Mouse (Mus musculus): ENCODE measurements at regions not wholly inside any gene's neighbourhood (a gene's known extent, or its start where the extent isn't known, plus 50 kb on each side); places are given as distances from the start of the nearest gene placed in this dataset.

DNA sequence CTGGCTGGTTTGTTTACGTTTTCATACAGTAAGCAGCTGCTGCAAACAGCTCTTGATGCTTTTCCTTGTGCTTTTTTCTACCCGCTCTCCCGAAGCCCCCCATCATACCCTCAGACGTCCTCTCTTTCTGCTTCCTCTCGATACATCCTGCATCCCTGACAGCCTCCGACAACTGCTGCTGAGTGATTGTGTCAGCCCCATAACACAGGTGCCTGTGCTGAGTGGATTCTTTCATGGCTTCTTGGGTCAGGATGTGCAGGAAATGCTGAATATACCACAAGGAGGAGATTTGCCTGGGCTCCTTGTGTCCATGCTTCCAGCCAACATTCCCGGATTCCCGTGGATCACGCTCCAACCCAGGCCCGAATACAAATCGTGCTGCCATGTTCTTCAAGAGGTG lies 98.6 kb upstream of the Pgrmc2 start:
- no peak overlapping the region for H3K9ac ChIP-seq (ENCODE audit: low read depth, low read length)
- H3K27ac ChIP-seq (ENCODE audit: low read depth, low read length), result no peak overlapping the region
- H3K4me3 ChIP-seq (ENCODE audit: low read length), result no peak overlapping the region
- ATAC-seq, result no peak
- H3K27me3 ChIP-seq (replicated peaks; ENCODE audit: control insufficient read depth, insufficient read depth, low read length), result no peaks in the 10 kb centered on the region
- WGBS, result 84% methylated on average over 11 of the region's 11 CpGs
- no peaks in the 10 kb centered on the region for H3K9me3 ChIP-seq (ENCODE audit: control insufficient read depth, low read length)
- peaks cover 6% of the 10 kb centered on the region for H3K4me1 ChIP-seq (ENCODE audit: control insufficient read depth, insufficient read depth, low read depth, low read length)
- no peaks in the 10 kb centered on the region for H3K36me3 ChIP-seq (ENCODE audit: control insufficient read depth, insufficient read depth, low read length)
- no peak overlapping the region for H3K4me2 ChIP-seq (ENCODE audit: low read length)

DNA sequence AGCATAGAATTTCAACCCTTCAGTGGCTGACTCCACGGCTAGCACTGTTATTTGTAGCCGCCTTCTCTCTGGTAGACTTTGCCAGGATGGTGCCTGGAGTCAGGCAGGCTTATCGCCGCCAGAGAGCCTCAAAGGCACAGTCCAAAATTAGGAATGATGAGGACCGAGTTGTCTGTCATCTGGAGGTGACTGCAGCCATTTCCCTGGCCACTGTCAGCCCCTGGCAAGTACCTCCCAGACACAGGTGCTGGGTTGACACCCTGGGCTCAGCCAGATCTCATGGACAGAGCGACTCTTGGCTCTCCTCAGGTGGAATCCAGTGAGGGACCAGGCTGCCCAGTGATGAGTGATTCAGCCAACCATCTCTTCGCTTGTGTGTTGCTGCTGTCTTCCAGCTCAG lies 98.1 kb upstream of the Pgrmc2 start:
- 86% methylated on average over 7 of the region's 7 CpGs for WGBS
- no peak overlapping the region for H3K4me2 ChIP-seq (ENCODE audit: low read length)
- no peaks in the 10 kb centered on the region for H3K27me3 ChIP-seq (replicated peaks; ENCODE audit: control insufficient read depth, insufficient read depth, low read length)
- H3K9ac ChIP-seq (ENCODE audit: low read depth, low read length), result no peak overlapping the region
- no peak overlapping the region for H3K4me3 ChIP-seq (ENCODE audit: low read length)
- H3K4me1 ChIP-seq (ENCODE audit: control insufficient read depth, insufficient read depth, low read depth, low read length), result peaks cover 6% of the 10 kb centered on the region
- no peak for ATAC-seq
- H3K27ac ChIP-seq (ENCODE audit: low read depth, low read length), result no peak overlapping the region
- H3K9me3 ChIP-seq (ENCODE audit: control insufficient read depth, low read length), result no peaks in the 10 kb centered on the region
- no peaks in the 10 kb centered on the region for H3K36me3 ChIP-seq (ENCODE audit: control insufficient read depth, insufficient read depth, low read length)

GRCm38 (mm10) chr3:41179037-41179880 lies 96.4 kb upstream of the Pgrmc2 start:
- Histone ChIP-seq H3K4me3 (ENCODE audit: low read length) (no peak overlapping the region), H3K9ac (ENCODE audit: low read depth, low read length) (no peak overlapping the region), H3K36me3 (ENCODE audit: control insufficient read depth, insufficient read depth, low read length) (no peaks in the 10 kb centered on the region), H3K27ac (ENCODE audit: low read depth, low read length) (no peak overlapping the region), H3K27me3 (replicated peaks; ENCODE audit: control insufficient read depth, insufficient read depth, low read length) (no peaks in the 10 kb centered on the region), H3K4me2 (ENCODE audit: low read length) (no peak overlapping the region), H3K4me1 (ENCODE audit: control insufficient read depth, insufficient read depth, low read depth, low read length) (peaks cover 6% of the 10 kb centered on the region), H3K9me3 (ENCODE audit: control insufficient read depth, low read length) (no peaks in the 10 kb centered on the region)
- no peak for ATAC-seq
- WGBS, result 82% methylated on average over 4 of the region's 4 CpGs

DNA sequence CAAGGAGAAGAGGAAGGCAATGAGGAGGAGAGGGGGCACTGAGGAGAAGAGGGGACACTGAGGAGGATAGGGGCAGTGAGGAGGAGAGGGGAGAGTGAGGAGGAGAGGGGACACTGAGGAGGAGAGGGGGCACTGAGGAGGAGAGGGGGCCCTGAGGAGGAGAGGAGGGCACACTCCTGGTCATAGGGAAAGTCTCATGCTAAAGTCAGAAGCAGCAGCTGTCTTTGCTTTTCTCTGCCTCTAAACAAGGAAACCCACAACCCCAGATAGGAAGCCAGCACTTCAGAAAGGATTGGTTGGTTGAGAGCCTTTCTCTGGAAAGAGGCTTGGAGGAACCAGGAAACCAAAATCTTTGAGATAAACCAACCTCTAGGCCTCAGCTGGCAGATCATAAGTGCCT lies 94.3 kb upstream of the Pgrmc2 start:
- Histone ChIP-seq H3K4me3 (ENCODE audit: low read length) (no peak overlapping the region), H3K27ac (ENCODE audit: low read depth, low read length) (no peak overlapping the region), H3K27me3 (replicated peaks; ENCODE audit: control insufficient read depth, insufficient read depth, low read length) (no peaks in the 10 kb centered on the region), H3K4me2 (ENCODE audit: low read length) (no peak overlapping the region), H3K36me3 (ENCODE audit: control insufficient read depth, insufficient read depth, low read length) (no peaks in the 10 kb centered on the region), H3K4me1 (ENCODE audit: control insufficient read depth, insufficient read depth, low read depth, low read length) (no peaks in the 10 kb centered on the region), H3K9me3 (ENCODE audit: control insufficient read depth, low read length) (no peaks in the 10 kb centered on the region), H3K9ac (ENCODE audit: low read depth, low read length) (no peak overlapping the region)
- no peak for ATAC-seq

DNA sequence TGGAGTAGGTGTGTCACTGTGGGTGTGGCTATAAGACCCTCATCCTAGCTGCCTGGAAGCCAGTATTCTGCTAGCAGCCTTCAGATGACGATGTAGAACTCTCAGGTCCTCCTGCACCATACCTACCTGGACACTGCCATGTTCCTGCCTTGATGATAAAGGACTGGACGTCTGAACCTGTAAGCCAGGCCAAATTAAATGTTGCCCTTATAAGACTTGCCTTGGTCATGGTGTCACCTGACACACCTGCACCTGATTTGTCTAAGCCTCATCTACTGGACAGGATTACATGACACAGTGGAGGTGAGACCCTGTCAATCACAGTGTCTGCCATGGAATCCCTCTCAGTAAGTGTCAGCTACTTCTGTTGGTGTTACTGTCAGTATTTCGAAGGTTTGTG lies 92.5 kb upstream of the Pgrmc2 start:
- 95% methylated on average over 3 of the region's 3 CpGs for WGBS
- Histone ChIP-seq H3K9ac (ENCODE audit: low read depth, low read length) (no peak overlapping the region), H3K27ac (ENCODE audit: low read depth, low read length) (no peak overlapping the region), H3K4me1 (ENCODE audit: control insufficient read depth, insufficient read depth, low read depth, low read length) (no peaks in the 10 kb centered on the region), H3K27me3 (replicated peaks; ENCODE audit: control insufficient read depth, insufficient read depth, low read length) (no peaks in the 10 kb centered on the region), H3K4me2 (ENCODE audit: low read length) (no peak overlapping the region), H3K9me3 (ENCODE audit: control insufficient read depth, low read length) (no peaks in the 10 kb centered on the region), H3K36me3 (ENCODE audit: control insufficient read depth, insufficient read depth, low read length) (no peaks in the 10 kb centered on the region), H3K4me3 (ENCODE audit: low read length) (no peak overlapping the region)
- ATAC-seq, result no peak

- Histone ChIP-seq H3K4me2 (ENCODE audit: low read length) (no peak overlapping the region), H3K27me3 (replicated peaks; ENCODE audit: control insufficient read depth, insufficient read depth, low read length) (no peaks in the 10 kb centered on the region), H3K36me3 (ENCODE audit: control insufficient read depth, insufficient read depth, low read length) (no peaks in the 10 kb centered on the region), H3K27ac (ENCODE audit: low read depth, low read length) (no peak overlapping the region), H3K9me3 (ENCODE audit: control insufficient read depth, low read length) (no peaks in the 10 kb centered on the region), H3K9ac (ENCODE audit: low read depth, low read length) (no peak overlapping the region), H3K4me1 (ENCODE audit: control insufficient read depth, insufficient read depth, low read depth, low read length) (no peaks in the 10 kb centered on the region), H3K4me3 (ENCODE audit: low read length) (no peak overlapping the region)
- WGBS, result 62% methylated on average over 6 of the region's 6 CpGs
- no peak for ATAC-seq
Measured at GRCm38 (mm10) chr3:41173561-41173960, 90.7 kb upstream of the Pgrmc2 start.

DNA sequence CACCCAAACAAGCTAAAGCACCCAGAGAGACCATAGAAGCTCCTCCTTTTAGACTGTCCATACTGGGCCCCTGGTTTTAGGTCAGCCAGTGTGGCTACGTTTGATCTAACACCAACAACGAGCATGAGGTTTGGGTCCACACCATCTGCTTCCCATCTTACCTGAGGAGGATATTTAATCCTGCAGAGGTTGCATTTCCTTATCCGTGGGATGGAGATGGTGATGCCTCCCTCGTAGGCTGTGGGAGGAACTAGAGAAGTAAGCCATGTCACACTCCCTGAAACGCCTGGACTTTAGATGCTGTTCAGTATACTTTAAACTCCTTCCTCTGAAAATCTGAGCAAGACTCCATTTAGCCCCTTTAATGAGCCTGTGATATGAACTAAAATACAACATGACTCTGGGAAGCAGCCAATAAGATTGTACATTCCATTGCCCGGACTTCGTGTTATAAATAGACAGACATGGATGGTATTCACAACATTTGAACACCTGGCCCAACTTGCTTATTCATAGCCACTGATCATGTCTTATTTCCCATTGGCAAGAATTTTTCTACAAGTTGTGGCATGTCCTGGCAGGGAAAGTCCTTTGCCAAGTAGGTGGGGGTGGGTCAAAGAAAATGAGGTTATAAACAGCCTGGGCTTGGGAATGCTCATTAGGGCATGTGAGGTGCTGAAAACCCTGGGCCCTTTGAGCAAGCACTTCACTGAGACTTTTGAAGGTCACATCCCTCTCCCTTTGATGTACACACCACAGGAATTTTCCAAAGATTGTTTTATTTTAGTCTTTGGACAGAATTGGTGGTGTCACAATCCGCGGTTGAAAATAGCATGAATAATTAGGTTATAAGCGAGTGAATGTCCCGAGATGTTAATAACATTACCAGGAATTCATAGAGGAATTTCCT lies 89.7 kb upstream of the Pgrmc2 start:
- Histone ChIP-seq H3K27me3 (replicated peaks; ENCODE audit: control insufficient read depth, insufficient read depth, low read length) (no peaks in the 10 kb centered on the region), H3K9ac (ENCODE audit: low read depth, low read length) (no peak overlapping the region), H3K4me2 (ENCODE audit: low read length) (no peak overlapping the region), H3K4me1 (ENCODE audit: control insufficient read depth, insufficient read depth, low read depth, low read length) (no peaks in the 10 kb centered on the region), H3K36me3 (ENCODE audit: control insufficient read depth, insufficient read depth, low read length) (no peaks in the 10 kb centered on the region), H3K9me3 (ENCODE audit: control insufficient read depth, low read length) (no peaks in the 10 kb centered on the region; the same call in 1 of the 2 replicates), H3K4me3 (ENCODE audit: low read length) (no peak overlapping the region), H3K27ac (ENCODE audit: low read depth, low read length) (no peak overlapping the region)
- WGBS, result 71% methylated on average over 11 of the region's 11 CpGs
- ATAC-seq, result no peak

- H3K9ac ChIP-seq (ENCODE audit: low read depth, low read length), result no peak overlapping the region
- no peaks in the 10 kb centered on the region for H3K27me3 ChIP-seq (replicated peaks; ENCODE audit: control insufficient read depth, insufficient read depth, low read length)
- H3K9me3 ChIP-seq (ENCODE audit: control insufficient read depth, low read length), result no peaks in the 10 kb centered on the region; the same call in 1 of the 2 replicates
- ATAC-seq, result no peak
- no peaks in the 10 kb centered on the region for H3K36me3 ChIP-seq (ENCODE audit: control insufficient read depth, insufficient read depth, low read length)
- no peak overlapping the region for H3K4me2 ChIP-seq (ENCODE audit: low read length)
- 89% methylated on average over 4 of the region's 4 CpGs for WGBS
- H3K4me3 ChIP-seq (ENCODE audit: low read length), result no peak overlapping the region
- H3K27ac ChIP-seq (ENCODE audit: low read depth, low read length), result no peak overlapping the region
- H3K4me1 ChIP-seq (ENCODE audit: control insufficient read depth, insufficient read depth, low read depth, low read length), result no peaks in the 10 kb centered on the region
Measured at GRCm38 (mm10) chr3:41171772-41172171, 88.9 kb upstream of the Pgrmc2 start.

DNA sequence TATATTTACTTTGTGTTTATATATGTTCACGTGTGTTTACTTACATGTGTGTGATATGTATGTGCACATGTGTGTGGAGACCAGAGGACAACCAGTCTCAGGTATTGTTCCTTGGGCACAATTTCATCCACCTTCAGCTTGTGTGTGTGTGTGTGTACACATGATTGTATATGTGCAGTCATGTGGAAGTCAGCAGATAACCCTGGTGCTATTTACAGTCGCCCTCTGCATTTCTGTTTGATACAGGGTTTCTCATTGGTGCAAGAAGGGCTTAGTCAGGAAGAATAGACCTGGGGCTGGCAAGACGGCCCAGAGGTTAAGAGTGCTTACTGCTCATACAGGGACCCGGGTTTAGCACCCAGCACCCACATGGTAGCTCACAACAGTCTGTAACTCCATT lies 88.5 kb upstream of the Pgrmc2 start:
- Histone ChIP-seq H3K9me3 (ENCODE audit: control insufficient read depth, low read length) (no peaks in the 10 kb centered on the region; the same call in 1 of the 2 replicates), H3K36me3 (ENCODE audit: control insufficient read depth, insufficient read depth, low read length) (no peaks in the 10 kb centered on the region), H3K27ac (ENCODE audit: low read depth, low read length) (no peak overlapping the region), H3K4me2 (ENCODE audit: low read length) (no peak overlapping the region), H3K4me1 (ENCODE audit: control insufficient read depth, insufficient read depth, low read depth, low read length) (no peaks in the 10 kb centered on the region), H3K4me3 (ENCODE audit: low read length) (no peak overlapping the region), H3K9ac (ENCODE audit: low read depth, low read length) (no peak overlapping the region), H3K27me3 (replicated peaks; ENCODE audit: control insufficient read depth, insufficient read depth, low read length) (no peaks in the 10 kb centered on the region)
- no peak for ATAC-seq
- 90% methylated on average over 4 of the region's 4 CpGs for WGBS
